Mouse (Mus musculus): ENCODE measurements around the gene Kcnk12. TPM values are rescaled to one million over a fixed set of nuclear protein-coding genes. Genes with fewer than 3 reads are reported as not detected.

The Kcnk12 gene
- total and polyA plus RNA-seq, 3 experiments: not detected

Other genes with a start within 250 kb of the Kcnk12 start
- gene Epcam, start 162.0 kb downstream of the Kcnk12 start, total RNA-seq (2012; rRNA removed): not detected in 2 replicates
- not detected for gene Epcam, start 162.0 kb downstream of the Kcnk12 start, polyA plus RNA-seq (2012; ENCODE audit: insufficient read depth in 1 of 2, insufficient read length in 2 of 2, low read depth in 1 of 2, low replicate concordance in 2 of 2, missing spikeins in 1 of 2)
- 42.5 and 43.0 TPM in 2 replicates for gene Msh2, start 125.7 kb downstream of the Kcnk12 start, total RNA-seq (2012; rRNA removed)
- 10 to 100 TPM in 1 of 2 experiments, not detected in 1; 40.8 TPM for gene Msh2, start 125.7 kb downstream of the Kcnk12 start, polyA plus RNA-seq (2012; ENCODE audit: insufficient read depth in 1 of 2, insufficient read length in 2 of 2, low read depth in 1 of 2, low replicate concordance in 2 of 2, missing spikeins in 1 of 2)
- gene Rpl36-ps4, start 123.0 kb upstream of the Kcnk12 start, total RNA-seq (2012; rRNA removed): not detected in 2 replicates
- not detected for gene Rpl36-ps4, start 123.0 kb upstream of the Kcnk12 start, polyA plus RNA-seq (2012; ENCODE audit: insufficient read depth in 1 of 2, insufficient read length in 2 of 2, low read depth in 1 of 2, low replicate concordance in 2 of 2, missing spikeins in 1 of 2)
- 118 and 126 TPM in 2 replicates for gene Msh6, start 177.1 kb upstream of the Kcnk12 start, total RNA-seq (2012; rRNA removed)
- gene Msh6, start 177.1 kb upstream of the Kcnk12 start, polyA plus RNA-seq (2012; ENCODE audit: insufficient read depth in 1 of 2, insufficient read length in 2 of 2, low read depth in 1 of 2, low replicate concordance in 2 of 2, missing spikeins in 1 of 2): 100 to 1,000 TPM; 144 to 167 TPM